Mouse (Mus musculus) heart, embryonic 11.5 days (tissue): Measurements from ENCODE around the gene Pde3a. TPM values are rescaled to one million over a fixed set of nuclear protein-coding genes. Genes with fewer than 3 reads are reported as not detected.
A peak's percentile ranks its signal among the peaks of the same experiment; 100 is the strongest.

Source experiments
- ATAC-seq: fragments of 200-750 bp; cut with Nextera tagmentation; replicated peaks from 2 replicates; pipeline ENCODE4 v1.8.0; 2017; ENCODE audit warnings: moderate library complexity; ENCODE audit not compliant: insufficient number of reproducible peaks, low FRiP score, low TSS enrichment
- H3K27ac ChIP-seq: fragments of 300-500 bp; sonication (generic); 2 replicates; pipeline ENCODE4 v1.5.1; 2014; ENCODE audit warnings: mild to moderate bottlenecking, low read depth, low read length
- H3K27me3 ChIP-seq: fragments of 300-500 bp; sonication (generic); 2 replicates; pipeline ENCODE4 v1.6.1; 2014; ENCODE audit warnings: mild to moderate bottlenecking, low read length, mixed read lengths; ENCODE audit not compliant: control insufficient read depth, insufficient read depth
- H3K36me3 ChIP-seq: fragments of 300-500 bp; sonication (generic); 2 replicates; pipeline ENCODE4 v1.6.1; 2014; ENCODE audit warnings: mild to moderate bottlenecking, low read length, moderate library complexity, mixed read lengths; ENCODE audit not compliant: control insufficient read depth, insufficient read depth
- H3K4me1 ChIP-seq: fragments of 300-500 bp; sonication (generic); 2 replicates; pipeline ENCODE4 v1.6.1; 2014; ENCODE audit warnings: low read length; ENCODE audit not compliant: control insufficient read depth, insufficient read depth
- H3K4me2 ChIP-seq: fragments of 300-500 bp; sonication (generic); 2 replicates; pipeline ENCODE4 v1.6.1; 2014; ENCODE audit warnings: mild to moderate bottlenecking, moderate library complexity
- H3K4me3 ChIP-seq: fragments of 300-500 bp; sonication (generic); 2 replicates; pipeline ENCODE4 v1.5.1; 2014; ENCODE audit warnings: low read depth, low read length
- H3K9ac ChIP-seq: fragments of 300-500 bp; sonication (generic); 2 replicates; pipeline ENCODE4 v1.6.1; 2014; ENCODE audit warnings: mild to moderate bottlenecking, low read depth, low read length, moderate library complexity
- H3K9me3 ChIP-seq: fragments of 300-500 bp; sonication (generic); replicated peaks from 2 replicates; pipeline ENCODE4 v1.6.1; 2016; ENCODE audit warnings: low read length; ENCODE audit not compliant: control insufficient read depth
- WGBS: fragments of 180-500 bp; shearing (Covaris S2); extraction: QIAGEN DNeasy Blood & Tissue Kit; methylation state at CpG from one replicate; pipeline ENCODE4 v1.1.7; 2014; ENCODE audit not compliant: insufficient replicate concordance; 5-methylcytosine and 5-hydroxymethylcytosine counted together
- polyA plus RNA-seq: library from polyadenylated mRNA; unstranded; fragments of >200 nt; fragmentation: Nextera tagmentation; extraction: Ambion mirVana; gene quantifications from 2 replicates; pipeline ENCODE4 v1.2.1, GENCODE M21; 2014

Pde3a gene
- polyA plus RNA-seq, 1 experiment from 2014 or later: 10.7 TPM

DNA sequence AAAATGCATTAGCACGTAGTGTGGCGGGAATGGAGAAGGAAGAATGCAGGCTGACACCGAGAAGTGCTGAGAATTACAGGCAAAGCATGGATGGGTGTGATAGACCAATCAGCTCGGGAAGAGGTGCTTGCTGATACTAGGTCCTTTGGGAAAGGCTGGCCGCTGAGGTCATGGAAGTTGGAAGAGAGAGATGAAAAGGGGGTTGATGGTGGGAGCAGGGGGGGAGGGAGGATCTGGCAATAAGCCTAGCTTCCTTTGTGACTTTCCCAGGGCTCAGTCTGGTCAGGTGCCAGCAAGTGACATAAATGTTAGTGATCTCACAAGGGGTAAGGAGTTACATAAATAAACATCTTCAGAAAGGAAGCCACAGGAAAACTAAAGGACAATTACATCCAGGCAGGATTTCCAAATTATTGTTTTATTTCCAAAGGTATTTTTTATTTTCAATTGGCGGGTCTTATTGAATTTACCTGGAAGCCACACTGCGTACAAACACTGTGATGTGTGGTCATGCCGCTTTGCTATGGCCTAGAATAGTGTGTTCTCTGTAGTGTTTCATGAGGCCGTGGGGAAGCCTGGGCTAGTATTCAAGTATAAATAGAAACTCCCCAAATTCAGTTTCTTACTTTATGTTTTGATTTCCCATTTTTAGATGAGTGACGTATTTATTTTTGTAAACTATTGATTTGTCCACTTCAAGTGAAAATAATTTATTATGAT is 236.4 kb downstream of the Pde3a start:
- peak; percentile 77 for ATAC-seq
- H3K36me3 ChIP-seq: no peaks in the 10 kb centered on the region; the same call in 1 of the 2 replicates
- no peaks in the 10 kb centered on the region for H3K9me3 ChIP-seq
- peaks cover 4% of the 10 kb centered on the region; the same call in 1 of the 2 replicates for H3K4me1 ChIP-seq
- no peak overlapping the region for H3K9ac ChIP-seq
- no peak overlapping the region for H3K4me2 ChIP-seq
- 0 out of 2 replicates have a peak overlapping the region, but pooled peaks have one; percentile 32 for H3K27ac ChIP-seq
- WGBS: 48% methylated on average over 10 of the region's 10 CpGs
- no peak overlapping the region for H3K4me3 ChIP-seq
- H3K27me3 ChIP-seq: no peaks in the 10 kb centered on the region

GRCm38 (mm10) chr6:141487266-141487665 is 238.2 kb downstream of the Pde3a start:
- no peaks in the 10 kb centered on the region for H3K27me3 ChIP-seq
- H3K9me3 ChIP-seq: no peaks in the 10 kb centered on the region
- H3K4me2 ChIP-seq: no peak overlapping the region
- no peak overlapping the region for H3K4me3 ChIP-seq
- H3K4me1 ChIP-seq: peaks cover 4% of the 10 kb centered on the region; the same call in 1 of the 2 replicates
- WGBS: 76% methylated on average over 7 of the region's 7 CpGs
- no peak for ATAC-seq
- H3K9ac ChIP-seq: no peak overlapping the region
- H3K27ac ChIP-seq: no peak overlapping the region
- H3K36me3 ChIP-seq: no peaks in the 10 kb centered on the region; the same call in 1 of the 2 replicates

- ATAC-seq: no peak
- Histone ChIP-seq H3K9me3 (no peaks in the 10 kb centered on the region), H3K9ac (no peak overlapping the region), H3K27me3 (no peaks in the 10 kb centered on the region), H3K4me2 (no peak overlapping the region), H3K27ac (no peak overlapping the region), H3K4me1 (peaks cover 4% of the 10 kb centered on the region; the same call in 1 of the 2 replicates), H3K4me3 (no peak overlapping the region), H3K36me3 (no peaks in the 10 kb centered on the region; the same call in 1 of the 2 replicates)
- WGBS: 18% methylated on average over 11 of the region's 11 CpGs
Observed at GRCm38 (mm10) chr6:141488619-141489018, 239.6 kb downstream of the Pde3a start.

- H3K27ac ChIP-seq: no peak overlapping the region
- H3K9ac ChIP-seq: no peak overlapping the region
- 71% methylated on average over 4 of the region's 4 CpGs for WGBS
- no peaks in the 10 kb centered on the region for H3K36me3 ChIP-seq
- no peak overlapping the region for H3K4me2 ChIP-seq
- H3K9me3 ChIP-seq: no peaks in the 10 kb centered on the region
- no peaks in the 10 kb centered on the region for H3K27me3 ChIP-seq
- no peaks in the 10 kb centered on the region for H3K4me1 ChIP-seq
- H3K4me3 ChIP-seq: no peak overlapping the region
- ATAC-seq: no peak
Observed at GRCm38 (mm10) chr6:141494909-141495308, 245.8 kb downstream of the Pde3a start.

DNA sequence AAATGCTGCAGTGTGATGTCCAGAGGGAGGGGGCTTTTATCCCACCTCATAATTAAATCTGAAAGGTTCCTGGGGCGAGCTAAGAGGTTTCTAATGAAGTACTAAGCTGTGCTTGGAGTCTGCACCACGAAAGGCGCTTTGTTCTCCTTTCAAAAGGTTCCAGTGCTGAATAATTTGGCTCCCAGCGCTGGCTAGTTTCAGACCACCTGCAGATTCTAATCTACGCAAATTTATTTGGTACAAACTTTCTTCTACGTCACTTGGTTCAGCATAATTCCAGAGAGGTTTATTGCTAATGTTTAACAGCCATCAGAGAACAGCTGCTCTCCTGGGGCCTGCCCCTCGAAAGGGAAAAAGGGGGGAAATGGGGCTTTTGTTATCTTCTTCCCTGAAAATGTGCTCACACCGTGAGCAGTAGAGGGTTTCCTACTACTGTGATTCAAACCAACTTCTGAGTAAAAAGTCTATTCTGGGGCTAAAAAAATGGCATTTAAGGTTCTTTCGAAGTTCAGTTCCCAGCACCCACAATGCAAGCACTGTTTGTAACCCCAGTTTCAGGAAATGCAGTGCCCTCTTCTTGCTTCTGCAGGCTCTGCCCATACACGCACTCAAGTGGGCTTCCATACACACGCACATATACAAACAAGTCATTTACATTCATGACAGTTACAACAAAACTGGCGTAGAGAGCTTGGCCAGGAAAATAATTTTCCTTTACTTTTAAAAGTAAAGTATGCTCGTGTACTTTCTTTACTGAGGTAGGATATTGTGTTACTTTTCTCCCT is 246.8 kb downstream of the Pde3a start:
- Histone ChIP-seq H3K4me1 (no peaks in the 10 kb centered on the region), H3K4me2 (no peak overlapping the region), H3K27ac (no peak overlapping the region), H3K9ac (no peak overlapping the region), H3K4me3 (no peak overlapping the region), H3K36me3 (no peaks in the 10 kb centered on the region), H3K27me3 (no peaks in the 10 kb centered on the region), H3K9me3 (no peaks in the 10 kb centered on the region)
- WGBS: 35% methylated on average over 13 of the region's 13 CpGs
- no peak for ATAC-seq

GRCm38 (mm10) chr6:141499511-141499910 is 250.4 kb downstream of the Pde3a start:
- Histone ChIP-seq H3K4me3 (no peak overlapping the region), H3K27ac (no peak overlapping the region), H3K4me2 (no peak overlapping the region), H3K4me1 (no peaks in the 10 kb centered on the region), H3K9me3 (no peaks in the 10 kb centered on the region), H3K9ac (no peak overlapping the region), H3K36me3 (no peaks in the 10 kb centered on the region), H3K27me3 (no peaks in the 10 kb centered on the region)
- ATAC-seq: no peak

DNA sequence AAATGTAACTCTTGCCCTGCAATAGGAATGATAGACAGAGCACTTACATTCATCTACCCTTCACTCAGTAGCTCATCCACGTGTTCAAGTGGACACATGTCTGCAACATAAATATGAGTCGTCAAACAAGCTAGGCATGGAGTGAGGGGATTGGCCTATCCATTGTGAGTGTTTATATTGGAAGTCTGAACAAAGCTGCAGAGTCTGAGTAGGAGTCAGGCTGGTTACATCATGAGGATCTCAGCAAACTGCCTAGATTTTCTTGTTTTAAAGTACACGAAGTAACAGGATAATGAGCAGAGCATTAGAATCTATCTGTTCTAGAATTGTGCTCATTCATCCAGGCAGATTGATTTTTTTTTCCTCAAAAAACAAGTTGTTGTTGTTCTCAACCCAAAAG is 252.1 kb downstream of the Pde3a start:
- H3K9ac ChIP-seq: no peak overlapping the region
- H3K27ac ChIP-seq: no peak overlapping the region
- no peak for ATAC-seq
- H3K4me3 ChIP-seq: no peak overlapping the region
- H3K9me3 ChIP-seq: no peaks in the 10 kb centered on the region
- no peaks in the 10 kb centered on the region for H3K36me3 ChIP-seq
- H3K27me3 ChIP-seq: no peaks in the 10 kb centered on the region
- WGBS: 65% methylated on average over 3 of the region's 3 CpGs
- no peaks in the 10 kb centered on the region for H3K4me1 ChIP-seq
- H3K4me2 ChIP-seq: no peak overlapping the region

DNA sequence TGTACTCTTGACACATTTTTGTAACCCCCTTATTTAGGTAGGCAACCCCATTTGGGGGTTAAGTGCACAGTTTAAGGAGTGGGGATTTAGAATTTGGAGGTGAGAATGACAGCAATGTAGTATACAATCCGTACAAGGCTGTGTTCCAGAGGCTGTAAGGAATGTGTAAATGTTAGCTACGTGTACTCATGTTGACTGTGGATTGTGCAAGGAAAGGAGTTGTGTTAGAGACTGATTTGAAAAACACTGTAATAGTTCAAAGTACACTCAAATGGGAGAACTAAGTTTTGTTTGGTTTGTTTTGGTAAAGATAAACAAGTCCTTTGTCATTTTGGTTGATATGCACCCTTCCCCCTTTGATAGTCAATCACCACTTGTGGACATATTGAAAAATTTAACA is 273.5 kb downstream of the Pde3a start:
- H3K27me3 ChIP-seq: no peaks in the 10 kb centered on the region
- no peaks in the 10 kb centered on the region for H3K4me1 ChIP-seq
- no peak overlapping the region for H3K27ac ChIP-seq
- no peak overlapping the region for H3K4me3 ChIP-seq
- no peak for ATAC-seq
- 76% methylated on average over 2 of the region's 2 CpGs for WGBS
- H3K36me3 ChIP-seq: no peaks in the 10 kb centered on the region
- H3K9ac ChIP-seq: no peak overlapping the region
- H3K9me3 ChIP-seq: no peaks in the 10 kb centered on the region
- H3K4me2 ChIP-seq: no peak overlapping the region
